Mouse (Mus musculus) ovary, postnatal 36 days (tissue): ENCODE data around the gene Fgf7.

Experiments used
- DNase-seq: peaks from one replicate; pipeline ENCODE4 v3.0.0; 2022; ENCODE audit warnings: low spot score, mixed read lengths

Fgf7 gene

DNA sequence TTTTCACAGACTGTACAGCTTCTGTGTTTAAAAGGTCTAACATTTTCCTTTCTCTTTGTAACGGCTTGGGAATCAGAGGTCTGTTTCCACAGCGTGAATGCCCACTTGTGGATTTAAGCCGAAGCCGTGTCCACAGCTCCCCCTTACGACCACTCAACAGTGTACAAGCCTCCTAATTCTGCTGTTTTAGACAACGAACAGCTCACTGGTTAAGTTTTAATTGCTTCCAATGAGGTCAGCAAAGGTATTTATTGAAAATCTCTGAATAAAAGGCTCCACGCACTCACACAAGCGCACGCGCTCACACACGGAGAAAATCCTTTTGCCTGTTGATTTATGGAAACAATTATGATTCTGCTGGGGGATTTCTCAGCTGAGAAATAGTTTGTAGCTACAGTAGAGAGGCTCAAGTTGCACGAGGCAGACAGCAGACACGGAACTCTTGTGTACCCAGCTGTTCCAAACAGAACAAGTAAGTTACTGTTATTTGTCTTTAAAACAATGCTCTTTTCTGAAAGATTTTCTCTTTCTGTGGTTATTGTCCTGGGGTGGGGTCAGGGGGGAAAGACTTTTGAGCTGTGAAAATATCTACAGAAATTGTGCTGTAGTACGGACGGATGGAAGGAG is at the start of gene Fgf7:
Gene Fgf7, plus strand, starts transcription at position 280 of the 627 bp plus-strand sequence.
- DNase-seq: peak; percentile 12

GRCm38 (mm10) chr2:126002291-126002690 is 32.2 kb upstream of the Fgf7 start:
- no peak for DNase-seq

DNA sequence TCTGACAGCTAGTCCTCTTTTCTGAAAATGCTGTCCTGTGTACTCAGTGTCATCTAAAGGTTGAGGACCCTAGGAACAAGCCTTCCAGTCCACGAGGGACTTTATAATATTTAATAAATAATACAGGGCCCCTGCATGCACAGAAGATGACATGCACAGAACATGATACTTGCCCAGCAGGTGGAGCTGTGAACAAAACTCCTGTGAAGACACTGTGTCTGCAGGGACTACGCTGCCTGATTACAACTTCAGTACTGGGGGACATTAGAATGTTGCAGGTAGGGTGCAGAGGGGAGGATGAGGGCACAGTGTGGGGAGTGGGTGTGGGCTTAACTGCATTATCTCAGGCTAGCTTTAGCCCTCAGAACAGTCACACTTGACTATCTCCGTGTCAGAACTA is 28.4 kb upstream of the Fgf7 start:
- peak; percentile 48 for DNase-seq

- DNase-seq: no peak
Observed at GRCm38 (mm10) chr2:126006742-126007141, 27.7 kb upstream of the Fgf7 start.

- DNase-seq: no peak
Observed at GRCm38 (mm10) chr2:126014989-126015710, 19.3 kb upstream of the Fgf7 start.

DNA sequence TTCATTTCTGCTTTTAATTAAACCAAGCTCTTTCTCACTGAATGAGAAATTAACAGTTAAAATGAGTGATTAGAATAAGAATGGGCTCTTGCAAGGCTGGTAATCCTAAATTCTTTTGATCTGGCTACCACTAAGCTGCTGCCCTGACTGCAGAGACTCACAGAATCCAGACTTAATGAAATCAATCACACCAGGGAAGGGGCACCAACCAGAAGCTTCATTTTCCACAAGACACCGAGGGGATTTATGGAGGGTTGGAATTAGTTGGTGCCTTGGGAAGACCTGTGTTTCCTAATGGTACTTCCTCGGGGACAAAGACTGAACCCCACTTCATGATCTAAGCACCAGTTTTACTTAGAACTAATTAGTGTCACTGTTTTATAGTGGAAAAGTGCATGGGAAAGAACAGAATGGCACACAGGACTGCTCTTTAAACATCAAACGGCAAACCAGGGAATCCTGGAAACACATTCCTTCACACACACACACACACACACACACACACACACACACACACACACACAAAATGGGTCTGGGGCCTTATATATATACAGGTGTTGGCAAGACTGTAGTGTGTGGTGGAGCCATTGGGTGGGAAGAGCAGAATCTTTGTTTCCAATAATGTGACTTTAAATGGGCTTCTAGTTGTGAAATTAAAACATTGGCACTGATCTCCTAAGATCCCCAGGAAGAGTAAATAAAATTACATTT is 18.5 kb upstream of the Fgf7 start:
- no peak for DNase-seq

- no peak for DNase-seq
Observed at GRCm38 (mm10) chr2:126031186-126031900, 3.1 kb upstream of the Fgf7 start.

DNA sequence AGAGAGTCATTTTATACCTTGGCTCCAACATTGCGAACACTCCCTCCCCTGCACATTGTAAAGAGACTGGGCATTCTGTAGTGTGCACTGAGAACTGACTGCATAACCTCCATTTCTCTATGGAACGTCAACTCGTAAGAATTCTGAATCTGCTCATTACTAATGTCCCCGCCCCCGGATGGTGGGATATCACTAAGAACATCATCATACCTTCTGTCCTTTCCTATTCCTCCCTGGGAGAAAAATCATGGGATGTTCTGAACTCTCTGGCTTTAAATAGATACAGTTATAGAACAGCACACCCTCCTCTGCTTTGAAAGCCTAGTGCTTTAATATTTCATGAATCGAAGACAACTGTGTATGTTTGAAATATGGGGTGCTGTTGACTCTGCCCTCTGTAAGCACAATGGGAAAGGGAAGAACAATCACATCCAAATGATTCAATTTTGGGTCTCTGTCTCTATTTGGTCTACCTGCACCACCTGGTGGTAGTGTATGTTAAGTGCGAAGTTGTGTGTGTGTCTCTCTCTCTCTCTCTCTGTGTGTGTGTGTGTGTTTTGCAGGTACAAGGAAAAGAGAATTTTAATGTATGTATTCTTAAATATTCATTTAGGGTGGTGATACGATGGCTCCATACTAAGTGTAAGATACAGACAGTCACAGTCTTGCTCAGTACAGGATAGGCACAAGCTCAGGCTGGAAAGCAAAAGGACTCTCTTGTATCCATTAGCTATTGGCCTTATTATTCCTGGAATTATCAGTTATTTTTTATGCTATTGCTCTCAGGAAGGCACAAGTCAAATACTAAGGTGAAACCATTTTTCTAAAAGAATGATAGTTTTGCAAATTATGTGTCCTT is 1.1 kb upstream of the Fgf7 start:
- DNase-seq: no peak

DNA sequence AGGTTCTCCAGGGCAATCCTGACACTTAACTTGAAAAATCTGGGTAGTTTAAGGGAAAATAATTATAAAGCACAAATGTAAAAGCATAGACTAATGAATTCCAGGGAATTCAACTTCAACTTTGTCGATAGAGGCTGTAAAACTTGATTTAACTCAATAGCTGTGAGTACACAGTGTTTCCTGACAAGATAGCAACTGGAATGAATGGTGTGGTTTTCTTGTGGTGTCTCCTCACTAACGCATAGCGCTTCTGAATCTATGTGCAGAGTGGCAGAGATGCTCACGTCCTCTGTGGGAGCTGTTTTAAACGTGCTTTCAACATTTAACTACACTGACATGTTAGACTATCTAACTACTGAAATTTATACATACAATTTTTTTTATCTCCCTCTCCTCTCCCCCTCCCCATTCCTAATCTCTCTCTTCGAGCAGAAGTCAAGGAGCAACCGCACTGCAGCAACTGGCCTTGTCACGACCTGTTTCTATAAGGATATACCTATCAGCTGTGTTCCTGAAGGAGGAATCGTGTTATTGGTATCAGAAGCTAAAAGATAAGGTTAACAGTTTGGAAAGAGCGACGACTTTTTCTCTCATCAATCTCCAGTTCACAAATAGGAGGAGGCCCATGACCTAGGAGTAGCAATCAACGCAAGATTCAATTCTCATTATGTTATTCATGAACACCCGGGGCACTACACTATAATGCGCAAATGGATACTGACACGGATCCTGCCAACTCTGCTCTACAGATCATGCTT is 734 bp downstream of the Fgf7 start:
- no peak for DNase-seq

DNA sequence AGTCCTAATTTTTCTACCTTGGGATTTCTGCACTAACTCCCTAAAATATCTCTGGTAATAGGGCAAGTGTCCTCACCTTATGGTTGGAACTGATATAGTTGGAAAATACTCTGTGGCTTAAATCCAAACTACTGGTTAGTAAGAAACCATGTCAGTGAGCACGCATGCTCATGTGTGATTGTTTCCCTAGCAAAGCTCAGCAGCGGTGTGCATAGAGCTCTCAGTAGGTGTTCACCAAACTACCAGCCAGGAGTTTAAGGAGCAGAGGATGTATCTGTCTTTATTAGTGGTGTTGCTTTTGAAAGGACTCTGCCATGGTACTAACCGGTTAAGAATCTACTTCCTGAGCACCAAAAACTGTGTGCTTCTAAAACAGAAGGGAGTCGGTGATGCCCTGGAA is 1.7 kb downstream of the Fgf7 start:
- DNase-seq: no peak

DNA sequence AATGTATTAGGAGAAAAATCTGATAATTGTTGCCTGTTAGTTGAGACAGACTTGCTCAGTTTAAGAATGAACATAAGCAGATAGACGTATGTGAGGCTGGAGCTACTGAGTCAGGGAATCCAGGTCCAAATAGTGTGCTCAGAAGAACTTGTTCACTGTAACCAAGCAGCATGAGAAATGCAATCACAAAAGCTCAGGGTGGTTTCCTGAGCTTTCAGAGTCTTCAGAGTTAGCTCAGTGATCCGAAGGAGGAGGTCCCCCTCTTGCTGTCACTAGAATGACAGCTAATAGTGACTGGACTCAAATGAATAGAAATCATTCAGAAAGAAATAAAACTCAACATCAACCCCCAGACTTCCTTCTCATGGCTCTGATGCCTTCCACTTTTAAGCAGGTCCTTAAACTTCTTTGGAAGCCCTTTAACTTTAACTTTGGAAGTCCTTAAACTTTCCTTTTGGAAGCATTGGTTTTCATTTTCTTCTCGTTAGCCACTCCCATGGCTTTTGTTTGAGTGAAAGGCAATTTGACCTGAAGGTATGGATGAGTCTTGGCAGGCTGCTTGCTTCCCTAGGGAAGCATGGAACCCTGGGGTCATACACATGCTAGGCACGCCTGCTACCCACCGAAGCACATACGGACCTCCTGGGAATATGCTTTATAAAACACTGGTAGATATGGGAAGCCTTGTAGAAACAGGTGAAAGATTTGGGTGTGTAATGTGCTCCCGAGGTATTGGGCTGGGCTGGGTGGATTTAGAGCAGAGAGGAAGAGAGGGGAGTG is 4.0 kb downstream of the Fgf7 start:
- DNase-seq: no peak

DNA sequence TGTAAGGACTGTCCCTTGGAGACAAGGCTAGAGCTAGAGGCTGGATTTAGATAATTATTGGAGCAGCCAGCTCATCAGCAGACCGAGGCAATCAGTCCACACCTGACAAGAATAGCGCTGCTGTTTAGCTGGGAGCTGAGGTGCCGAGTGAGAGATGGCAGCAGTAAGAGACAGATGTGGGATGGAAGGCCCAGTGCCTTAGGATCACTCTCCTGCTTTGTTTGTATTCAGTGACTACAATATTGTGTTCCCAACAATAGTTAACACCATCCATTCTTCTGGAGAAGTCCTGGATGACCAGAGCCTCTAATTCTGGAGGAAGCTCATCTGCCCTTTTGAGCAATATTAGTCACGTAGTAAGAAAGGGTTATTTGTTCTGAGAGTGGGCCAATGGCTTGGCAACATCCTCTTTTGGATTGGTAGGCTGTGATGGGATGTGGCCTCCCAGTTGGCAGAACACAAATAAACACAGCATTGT is 5.0 kb downstream of the Fgf7 start:
- no peak for DNase-seq

DNA sequence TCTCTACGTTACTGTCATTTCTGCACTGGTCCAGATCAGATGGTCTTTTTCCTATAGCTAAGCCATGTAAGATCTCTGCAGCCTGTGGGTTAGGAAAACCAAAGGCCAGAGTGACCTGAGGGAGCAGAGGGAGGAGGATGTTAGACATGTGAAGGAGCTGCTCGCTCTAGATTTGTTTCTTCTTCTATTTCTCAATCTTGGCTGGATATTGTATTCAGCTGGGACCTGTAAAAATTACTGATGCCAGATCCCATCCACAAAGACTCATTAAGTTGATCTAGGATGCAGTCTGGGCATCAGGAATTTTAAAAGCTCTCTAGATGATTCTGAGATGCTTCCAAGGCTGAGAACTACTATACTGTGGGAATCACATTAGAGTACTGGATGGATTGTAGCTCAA is 6.2 kb downstream of the Fgf7 start:
- no peak for DNase-seq

DNA sequence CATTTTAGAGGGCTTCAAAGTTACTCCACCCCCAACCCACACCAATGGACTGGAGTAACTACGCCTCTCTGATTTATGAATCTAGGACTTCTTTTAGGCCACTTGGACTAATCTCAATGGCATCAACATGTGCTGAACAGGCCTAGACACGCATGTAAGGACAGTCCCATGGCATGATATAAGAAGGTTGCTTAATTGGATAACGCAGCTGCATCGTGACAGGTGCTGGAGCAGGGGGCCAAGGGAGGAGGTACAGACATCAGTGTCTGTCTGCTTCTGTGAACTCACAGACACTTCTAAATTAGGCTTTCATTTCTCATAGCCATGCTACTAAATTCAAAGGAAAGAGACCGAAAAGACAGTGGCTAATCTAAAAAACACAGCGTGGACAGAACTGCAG is 6.8 kb downstream of the Fgf7 start:
- no peak for DNase-seq

DNA sequence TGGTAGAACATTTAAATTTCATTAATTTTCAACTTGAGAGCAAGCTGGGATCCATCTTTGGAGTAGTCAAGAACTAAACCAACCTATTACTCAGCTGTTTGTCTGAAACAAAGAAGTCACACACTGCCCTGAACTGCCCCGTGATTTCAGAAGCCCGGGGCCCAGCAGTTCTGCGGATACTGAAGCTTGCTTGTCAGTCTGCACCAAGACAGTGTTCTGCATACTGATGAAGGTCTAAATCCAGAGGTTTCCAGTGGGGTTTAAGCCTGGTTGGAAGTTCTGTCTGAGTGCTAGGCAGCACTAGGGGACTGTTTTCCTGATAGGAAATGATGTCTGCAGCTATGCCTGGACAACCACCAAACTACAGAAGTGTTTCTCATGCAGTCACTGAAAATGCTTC is 8.2 kb downstream of the Fgf7 start:
- DNase-seq: no peak

- DNase-seq: no peak
Observed at GRCm38 (mm10) chr2:126045621-126046020, 11.2 kb downstream of the Fgf7 start.

DNA sequence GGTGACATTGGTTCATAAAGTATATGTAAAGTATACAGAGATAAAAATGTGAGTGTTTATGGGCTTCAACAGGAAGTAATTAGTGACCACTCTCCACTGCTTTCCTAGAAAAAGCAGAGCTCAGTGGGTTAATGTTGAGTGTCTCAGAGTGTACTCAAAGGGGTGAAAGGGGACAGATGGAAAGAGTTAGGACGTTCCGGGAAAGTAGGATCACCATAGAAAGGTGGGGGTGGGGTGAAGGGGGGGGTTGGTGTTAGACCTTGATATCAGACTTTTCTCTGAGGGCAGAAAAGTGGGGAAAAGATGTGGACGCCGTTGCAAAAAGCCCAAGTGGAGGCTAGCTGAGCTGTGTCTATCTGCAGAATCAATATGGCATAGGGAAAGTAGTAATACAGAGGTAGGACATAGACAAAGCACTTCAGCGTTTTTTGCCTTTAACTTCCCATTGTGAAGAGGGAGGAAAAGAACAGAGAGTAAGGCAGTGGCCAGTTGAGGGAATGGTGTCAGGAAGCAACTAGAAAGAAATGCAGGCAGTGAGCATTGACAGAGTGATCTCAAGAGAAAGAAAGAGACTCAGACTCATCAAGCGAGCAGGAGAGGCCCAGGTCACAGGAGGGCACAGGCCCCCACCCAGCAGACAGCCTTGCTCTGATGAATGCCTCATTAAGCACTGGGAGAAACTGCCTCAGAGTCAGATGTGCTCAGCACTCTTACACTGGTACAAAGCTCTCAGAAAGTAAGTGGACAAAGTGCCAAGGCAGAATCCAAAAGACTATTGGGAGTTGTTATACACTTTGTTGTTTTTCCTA is 18.5 kb downstream of the Fgf7 start:
- DNase-seq: no peak

DNA sequence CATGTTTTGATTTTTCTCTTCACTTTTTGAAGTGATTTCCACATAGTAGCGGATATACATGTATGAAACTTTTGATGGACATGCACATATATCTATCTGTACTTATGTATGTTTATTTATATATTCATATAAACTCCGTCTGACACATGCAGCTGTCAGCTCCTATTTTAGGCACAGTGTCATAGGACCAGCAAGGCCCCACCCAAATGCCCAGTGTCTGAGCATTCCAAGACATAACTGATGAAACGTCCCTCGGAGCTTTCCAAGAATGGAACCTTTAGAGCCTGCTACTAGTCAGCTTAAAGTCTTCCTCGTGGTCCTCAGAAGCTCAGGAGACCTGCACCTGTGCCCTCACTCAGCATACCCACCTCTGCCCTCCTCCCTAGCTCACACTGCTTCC is 19.2 kb downstream of the Fgf7 start:
- no peak for DNase-seq

DNA sequence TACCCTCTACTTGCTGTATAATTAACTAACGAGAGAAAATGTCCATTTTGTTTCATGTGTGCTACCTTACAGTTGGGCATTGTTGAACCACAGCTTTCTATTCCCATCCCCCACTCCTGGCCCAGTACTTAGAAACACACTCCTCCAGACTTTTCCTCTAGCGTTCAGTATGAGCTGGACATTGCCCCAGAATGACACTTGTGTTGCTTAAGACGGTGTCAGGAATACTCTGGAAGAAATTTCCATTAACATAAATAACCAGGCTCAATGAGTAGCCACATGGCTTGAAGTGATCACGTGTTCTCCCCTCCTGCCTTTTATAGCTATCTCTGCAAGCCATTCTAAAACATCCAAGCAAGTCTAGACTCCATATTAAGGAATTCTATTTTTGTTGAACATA is 26.1 kb downstream of the Fgf7 start:
- no peak for DNase-seq
